Mouse (Mus musculus): ENCODE measurements around the gene Cavin1.

Gene Cavin1

GRCm38 (mm10) chr11:100981236-100981635, 10.5 kb upstream of the Cavin1 start:
- no peak for DNase-seq (ENCODE audit: low spot score in 2 of 2)

- no peak for DNase-seq (ENCODE audit: low spot score in 2 of 2)
These were observed 9.8 kb upstream of the Cavin1 start for GRCm38 (mm10) chr11:100980438-100980837.

- DNase-seq (ENCODE audit: low spot score in 2 of 2), result no peak
These were observed 9.2 kb upstream of the Cavin1 start for GRCm38 (mm10) chr11:100979887-100980286.

GRCm38 (mm10) chr11:100975241-100975640, 4.6 kb upstream of the Cavin1 start:
- DNase-seq (ENCODE audit: low spot score in 2 of 2), result no peak

GRCm38 (mm10) chr11:100974381-100974970, 3.8 kb upstream of the Cavin1 start:
- DNase-seq (ENCODE audit: low spot score in 2 of 2), result no peak

- no peak for DNase-seq (ENCODE audit: low spot score in 2 of 2)
These were observed 2.6 kb upstream of the Cavin1 start for GRCm38 (mm10) chr11:100973245-100973644.

- DNase-seq (ENCODE audit: low spot score in 2 of 2), result no peak
These were observed 768 bp upstream of the Cavin1 start for GRCm38 (mm10) chr11:100971455-100971854.

GRCm38 (mm10) chr11:100969744-100970556, 737 bp downstream of the Cavin1 start:
- DNase-seq (ENCODE audit: low spot score in 2 of 2), result no peak

GRCm38 (mm10) chr11:100969189-100969743, 1.4 kb downstream of the Cavin1 start:
- DNase-seq (ENCODE audit: low spot score in 2 of 2), result no peak

- DNase-seq (ENCODE audit: low spot score in 2 of 2), result no peak
These were observed 2.2 kb downstream of the Cavin1 start for GRCm38 (mm10) chr11:100968501-100968900.

- no peak for DNase-seq (ENCODE audit: low spot score in 2 of 2)
These were observed 2.7 kb downstream of the Cavin1 start for GRCm38 (mm10) chr11:100967881-100968420.

- no peak for DNase-seq (ENCODE audit: low spot score in 2 of 2)
These were observed 3.3 kb downstream of the Cavin1 start for GRCm38 (mm10) chr11:100967376-100967775.

- no peak for DNase-seq (ENCODE audit: low spot score in 2 of 2)
These were observed 4.9 kb downstream of the Cavin1 start for GRCm38 (mm10) chr11:100965760-100966159.

- no peak for DNase-seq (ENCODE audit: low spot score in 2 of 2)
These were observed 5.7 kb downstream of the Cavin1 start for GRCm38 (mm10) chr11:100964901-100965542.

GRCm38 (mm10) chr11:100964180-100964579, 6.5 kb downstream of the Cavin1 start:
- no peak for DNase-seq (ENCODE audit: low spot score in 2 of 2)

GRCm38 (mm10) chr11:100963647-100964046, 7.0 kb downstream of the Cavin1 start:
- no peak for DNase-seq (ENCODE audit: low spot score in 2 of 2)

- DNase-seq (ENCODE audit: low spot score in 2 of 2), result no peak
These were observed 8.2 kb downstream of the Cavin1 start for GRCm38 (mm10) chr11:100962371-100962911.

- no peak for DNase-seq (ENCODE audit: low spot score in 2 of 2)
These were observed 10.1 kb downstream of the Cavin1 start for GRCm38 (mm10) chr11:100960540-100960939.

- no peak for DNase-seq (ENCODE audit: low spot score in 2 of 2)
These were observed 10.9 kb downstream of the Cavin1 start for GRCm38 (mm10) chr11:100959826-100960225.

GRCm38 (mm10) chr11:100959464-100959810, 11.2 kb downstream of the Cavin1 start:
- DNase-seq (ENCODE audit: low spot score in 2 of 2), result peak in 1 of 2 experiments; percentile 43

- no peak for DNase-seq (ENCODE audit: low spot score in 2 of 2)
These were observed 11.8 kb downstream of the Cavin1 start for GRCm38 (mm10) chr11:100958613-100959463.

Measured in frontal cortex, postnatal 14 days (tissue).